Mouse (Mus musculus): ENCODE measurements around the gene Dvl2.
A peak's percentile ranks its signal among the peaks of the same experiment; 100 is the strongest.
"Not testable (repeated sequence)": the region's sequence is repeated elsewhere in the genome, so short reads cannot be mapped to it uniquely, and the experiment has no call there.

Gene Dvl2

GRCm38 (mm10) chr11:70000396-70000898, at the start of gene Dvl2:
Gene Dvl2, plus strand, starts transcription at chr11:70000595.
- DNase-seq = peak; percentile 96 to 98

GRCm38 (mm10) chr11:69950807-69951459, 49.5 kb upstream of the Dvl2 start:
- peak; percentile 41 to 42 for DNase-seq

- DNase-seq = no peak
These were observed 48.1 kb upstream of the Dvl2 start for GRCm38 (mm10) chr11:69952274-69952673.

GRCm38 (mm10) chr11:69953267-69953915, 47.0 kb upstream of the Dvl2 start:
- DNase-seq = peak in 1 of 2 experiments; percentile 16

- not testable (repeated sequence) for DNase-seq
These were observed 44.8 kb upstream of the Dvl2 start for GRCm38 (mm10) chr11:69955618-69956017.

- DNase-seq = no peak
These were observed 44.2 kb upstream of the Dvl2 start for GRCm38 (mm10) chr11:69956218-69956617.

- DNase-seq = no peak
These were observed 39.8 kb upstream of the Dvl2 start for GRCm38 (mm10) chr11:69960616-69961015.

GRCm38 (mm10) chr11:69961841-69962240, 38.6 kb upstream of the Dvl2 start:
- no peak for DNase-seq

- no peak for DNase-seq
These were observed 35.6 kb upstream of the Dvl2 start, which contains the start of gene Cldn7 for GRCm38 (mm10) chr11:69964650-69965270. Gene Cldn7, plus strand, starts transcription at chr11:69964779.

GRCm38 (mm10) chr11:69965271-69966005, 35.0 kb upstream of the Dvl2 start:
- peak; percentile 64 to 90 for DNase-seq

- peak; percentile 59 to 87 for DNase-seq
These were observed 34.2 kb upstream of the Dvl2 start for GRCm38 (mm10) chr11:69966006-69966859.

GRCm38 (mm10) chr11:69966860-69967517, 33.4 kb upstream of the Dvl2 start:
- DNase-seq = no peak

GRCm38 (mm10) chr11:69968793-69969192, 31.6 kb upstream of the Dvl2 start:
- no peak for DNase-seq

GRCm38 (mm10) chr11:69970222-69970621, 30.2 kb upstream of the Dvl2 start:
- no peak for DNase-seq

GRCm38 (mm10) chr11:69970775-69971174, 29.6 kb upstream of the Dvl2 start:
- no peak for DNase-seq

- DNase-seq = no peak
These were observed 25.5 kb upstream of the Dvl2 start for GRCm38 (mm10) chr11:69974907-69975306.

- no peak for DNase-seq
These were observed 24.1 kb upstream of the Dvl2 start for GRCm38 (mm10) chr11:69976271-69976670.

- no peak for DNase-seq
These were observed 20.6 kb upstream of the Dvl2 start for GRCm38 (mm10) chr11:69979827-69980195.

- peak; percentile 96 to 97 for DNase-seq
These were observed 19.9 kb upstream of the Dvl2 start for GRCm38 (mm10) chr11:69980196-69981140.

GRCm38 (mm10) chr11:69981141-69981762, 19.1 kb upstream of the Dvl2 start, which contains the start of gene Ctdnep1:
Gene Ctdnep1, plus strand, starts transcription at chr11:69981156.
- no peak for DNase-seq
